Mouse (Mus musculus): ENCODE measurements around the gene Specc1l. TPM values are rescaled to one million over a fixed set of nuclear protein-coding genes. Genes with fewer than 3 reads are reported as not detected.

Specc1l gene
- polyA plus RNA-seq (2015; fragmentation: Nextera tagmentation; extraction: Ambion mirVana) = 48.2 and 49.0 TPM in 2 replicates

DNA sequence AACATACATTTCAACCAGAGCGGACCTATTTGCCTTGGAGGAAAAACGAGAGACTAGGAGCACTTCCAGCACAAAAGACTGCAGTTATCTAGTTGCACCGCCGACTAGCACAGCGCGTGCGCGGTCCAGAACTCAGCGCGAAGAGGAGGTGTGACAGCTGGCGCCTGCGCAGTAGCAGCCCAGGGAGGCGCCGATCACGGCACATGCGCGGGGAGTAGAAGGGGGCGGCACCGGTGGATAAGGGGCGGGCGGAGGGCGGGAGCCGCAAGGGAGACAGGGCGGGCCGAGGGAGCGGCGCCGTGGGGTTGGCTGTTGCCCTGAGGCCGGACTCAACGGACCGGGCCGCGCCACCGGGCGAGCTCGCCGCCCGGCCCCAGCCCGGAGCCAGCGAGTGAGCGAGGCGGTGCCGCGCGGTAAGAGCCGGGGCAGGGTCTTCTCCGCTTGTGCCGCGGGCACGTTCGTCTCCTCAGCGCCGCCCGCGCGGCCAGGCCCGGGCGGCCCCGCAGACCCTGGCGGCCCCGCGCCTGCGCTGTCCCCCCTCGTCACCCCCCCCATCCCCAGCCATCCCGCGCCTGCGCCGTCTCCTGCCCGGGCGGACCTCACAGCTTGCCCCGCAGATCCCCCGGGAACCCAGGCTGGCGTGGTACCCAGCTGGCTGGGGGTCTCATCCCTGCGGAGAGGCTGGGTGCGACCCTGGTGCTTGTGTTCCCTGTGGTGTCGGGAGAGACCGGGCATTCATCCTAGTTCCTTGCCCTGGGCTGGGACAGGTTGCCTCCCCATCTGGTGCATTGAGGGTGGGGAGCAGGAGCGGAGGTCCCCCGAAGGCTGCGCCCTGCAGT lies at the start of gene Specc1l:
TSS of gene Specc1l (plus strand) at position 267 of the 839 bp plus-strand sequence.
- Histone ChIP-seq H3K27ac (ENCODE audit: low read length) (peak within 1 kb of the TSS; percentile 99), H3K27me3 (ENCODE audit: control insufficient read depth, insufficient read depth, low read depth, low read length) (no peaks in the 10 kb centered on the region), H3K4me1 (replicated peaks; ENCODE audit: control insufficient read depth, insufficient read depth, low read length) (peaks cover 9% of the 10 kb centered on the region; the same call in 1 of the 2 replicates), H3K9me3 (ENCODE audit: control insufficient read depth, low read length) (no peaks in the 10 kb centered on the region), H3K4me3 (ENCODE audit: low read length) (peak within 1 kb of the TSS; percentile 92), H3K4me2 (ENCODE audit: low read depth, low read length) (peak within 1 kb of the TSS; percentile 63), H3K36me3 (ENCODE audit: control insufficient read depth, insufficient read depth, low read length) (no peaks in the 10 kb centered on the region), H3K9ac (ENCODE audit: low read length) (peak within 1 kb of the TSS; percentile 92)
- ATAC-seq (ENCODE audit: low read depth) = peak; percentile 99
- WGBS = under 1% methylated on average over 49 of the region's 80 CpGs

DNA sequence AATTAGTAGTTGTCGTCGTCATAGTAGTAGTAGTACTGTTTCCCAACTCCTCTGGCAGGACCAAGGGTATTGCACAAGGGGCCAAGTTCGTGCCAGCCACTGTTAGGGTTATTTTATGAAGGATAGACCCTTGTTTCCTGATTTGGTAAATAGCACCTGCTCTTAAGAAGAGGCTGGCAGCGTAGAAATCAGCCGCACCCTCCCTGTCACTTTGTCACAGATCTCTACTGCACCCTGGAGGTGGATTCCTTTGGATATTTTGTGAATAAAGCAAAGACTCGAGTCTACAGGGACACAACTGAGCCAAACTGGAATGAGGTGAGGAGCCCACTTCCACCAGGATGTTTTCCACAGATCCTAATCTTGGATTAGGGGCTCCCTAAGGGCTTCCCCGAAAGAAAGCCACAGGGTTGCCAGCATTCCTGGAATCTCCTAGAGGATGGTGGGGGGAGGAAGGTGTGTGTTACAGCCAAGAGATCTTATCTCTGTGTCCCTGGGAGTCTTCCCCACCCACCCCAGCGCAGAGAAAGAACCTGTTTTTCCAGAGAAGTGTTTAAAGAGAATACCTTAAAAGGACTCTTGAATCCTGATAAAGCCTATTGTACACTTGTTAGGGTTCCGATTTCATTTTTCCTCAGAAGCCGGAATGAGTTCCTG lies 45.9 kb upstream of the Specc1l start:
- Histone ChIP-seq H3K9me3 (ENCODE audit: control insufficient read depth, low read length) (no peaks in the 10 kb centered on the region), H3K27me3 (ENCODE audit: control insufficient read depth, insufficient read depth, low read depth, low read length) (no peaks in the 10 kb centered on the region), H3K4me2 (ENCODE audit: low read depth, low read length) (no peak overlapping the region), H3K4me1 (replicated peaks; ENCODE audit: control insufficient read depth, insufficient read depth, low read length) (peaks cover 13% of the 10 kb centered on the region), H3K27ac (ENCODE audit: low read length) (no peak overlapping the region), H3K9ac (ENCODE audit: low read length) (no peak overlapping the region), H3K36me3 (ENCODE audit: control insufficient read depth, insufficient read depth, low read length) (peaks cover 27% of the 10 kb centered on the region), H3K4me3 (ENCODE audit: low read length) (no peak overlapping the region)
- no peak for ATAC-seq (ENCODE audit: low read depth)
- 56% methylated on average over 10 of the region's 10 CpGs for WGBS

DNA sequence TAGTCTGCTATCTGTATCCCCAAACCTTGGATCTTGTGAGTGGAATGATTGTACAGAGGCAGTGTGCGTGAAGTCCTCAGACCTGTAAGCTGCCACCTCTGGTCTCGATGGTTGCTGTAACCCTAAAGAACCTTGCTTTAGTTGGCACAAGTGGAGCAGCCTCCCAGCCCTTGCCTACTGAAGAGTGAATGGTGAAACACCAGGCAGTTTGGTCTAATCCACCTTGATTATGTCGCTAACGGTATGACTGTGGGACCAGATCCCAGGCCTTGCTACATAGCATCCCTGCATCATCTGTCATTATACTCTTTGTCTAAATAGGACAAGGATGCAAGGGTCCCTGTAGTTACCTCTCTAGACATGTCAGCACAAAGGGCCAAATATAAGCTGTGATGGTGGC lies 45.3 kb upstream of the Specc1l start:
- Histone ChIP-seq H3K36me3 (ENCODE audit: control insufficient read depth, insufficient read depth, low read length) (peaks cover 27% of the 10 kb centered on the region), H3K4me1 (replicated peaks; ENCODE audit: control insufficient read depth, insufficient read depth, low read length) (peaks cover 13% of the 10 kb centered on the region), H3K9ac (ENCODE audit: low read length) (no peak overlapping the region), H3K9me3 (ENCODE audit: control insufficient read depth, low read length) (no peaks in the 10 kb centered on the region), H3K27me3 (ENCODE audit: control insufficient read depth, insufficient read depth, low read depth, low read length) (no peaks in the 10 kb centered on the region), H3K4me3 (ENCODE audit: low read length) (no peak overlapping the region), H3K27ac (ENCODE audit: low read length) (no peak overlapping the region), H3K4me2 (ENCODE audit: low read depth, low read length) (no peak overlapping the region)
- 85% methylated on average over 4 of the region's 4 CpGs for WGBS
- no peak for ATAC-seq (ENCODE audit: low read depth)

DNA sequence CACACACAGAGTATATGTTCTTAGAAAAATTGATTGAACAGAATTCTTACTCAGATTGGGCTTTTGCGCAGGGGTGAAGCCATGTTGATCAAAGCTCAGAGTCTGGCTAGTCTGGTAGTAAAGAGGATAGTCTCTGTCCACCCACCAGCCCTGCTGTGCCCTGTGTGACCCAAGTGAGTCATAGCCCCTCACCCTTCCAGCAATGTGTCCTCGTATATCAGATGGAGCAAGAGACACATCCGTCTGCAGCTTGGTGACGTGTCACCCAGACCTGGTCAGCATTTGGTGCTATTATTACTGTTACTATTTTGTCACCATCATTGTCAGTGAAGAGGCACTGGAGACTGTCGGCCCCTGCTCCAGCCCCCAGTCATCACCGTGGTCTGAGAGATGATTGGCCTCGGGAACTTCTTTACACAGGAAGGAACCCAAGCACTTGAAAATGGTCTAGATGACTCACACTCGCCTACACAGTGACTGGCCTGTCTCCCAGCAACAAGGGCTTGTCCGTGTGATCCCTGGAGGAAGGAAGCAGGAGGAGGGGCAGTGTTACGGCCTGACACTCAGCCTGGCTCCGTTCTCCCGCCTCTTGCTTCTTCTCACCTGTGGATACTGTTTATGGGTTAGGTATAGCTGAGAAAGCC lies 41.5 kb upstream of the Specc1l start:
- Histone ChIP-seq H3K27me3 (ENCODE audit: control insufficient read depth, insufficient read depth, low read depth, low read length) (no peaks in the 10 kb centered on the region), H3K27ac (ENCODE audit: low read length) (peak overlapping the region; percentile 48; the same call in 1 of the 2 replicates), H3K36me3 (ENCODE audit: control insufficient read depth, insufficient read depth, low read length) (peaks cover 7% of the 10 kb centered on the region; the same call in 1 of the 2 replicates), H3K9me3 (ENCODE audit: control insufficient read depth, low read length) (no peaks in the 10 kb centered on the region), H3K4me3 (ENCODE audit: low read length) (no peak overlapping the region), H3K4me2 (ENCODE audit: low read depth, low read length) (no peak overlapping the region), H3K9ac (ENCODE audit: low read length) (no peak overlapping the region), H3K4me1 (replicated peaks; ENCODE audit: control insufficient read depth, insufficient read depth, low read length) (peaks cover 16% of the 10 kb centered on the region)
- ATAC-seq (ENCODE audit: low read depth) = peak; percentile 82
- 42% methylated on average over 12 of the region's 12 CpGs for WGBS

DNA sequence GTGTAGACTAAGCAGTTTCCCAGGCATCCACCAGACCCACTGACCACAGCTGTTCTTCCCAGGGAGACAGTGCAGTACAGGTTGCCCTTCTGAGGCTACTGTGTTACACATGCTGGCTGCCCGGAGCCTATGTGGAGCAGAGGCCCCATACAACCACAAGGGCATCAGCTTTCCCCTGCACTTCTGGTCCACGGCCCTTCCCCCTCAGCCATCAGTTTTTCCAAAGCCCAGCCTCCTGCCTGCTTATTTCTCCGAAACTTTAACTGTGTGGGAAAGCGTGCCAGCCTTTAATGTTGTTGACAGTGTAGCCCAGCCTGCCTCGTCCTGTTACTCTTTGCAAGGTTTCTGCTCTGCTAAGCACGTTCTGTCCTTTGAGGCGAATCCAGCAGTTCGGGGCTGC lies 38.8 kb upstream of the Specc1l start:
- Histone ChIP-seq H3K9me3 (ENCODE audit: control insufficient read depth, low read length) (no peaks in the 10 kb centered on the region), H3K4me2 (ENCODE audit: low read depth, low read length) (no peak overlapping the region), H3K4me1 (replicated peaks; ENCODE audit: control insufficient read depth, insufficient read depth, low read length) (peaks cover 11% of the 10 kb centered on the region), H3K36me3 (ENCODE audit: control insufficient read depth, insufficient read depth, low read length) (peaks cover 13% of the 10 kb centered on the region), H3K27me3 (ENCODE audit: control insufficient read depth, insufficient read depth, low read depth, low read length) (no peaks in the 10 kb centered on the region), H3K27ac (ENCODE audit: low read length) (peak overlapping the region; percentile 21; the same call in 1 of the 2 replicates), H3K4me3 (ENCODE audit: low read length) (no peak overlapping the region), H3K9ac (ENCODE audit: low read length) (no peak overlapping the region)
- no peak for ATAC-seq (ENCODE audit: low read depth)
- 50% methylated on average over 8 of the region's 8 CpGs for WGBS

DNA sequence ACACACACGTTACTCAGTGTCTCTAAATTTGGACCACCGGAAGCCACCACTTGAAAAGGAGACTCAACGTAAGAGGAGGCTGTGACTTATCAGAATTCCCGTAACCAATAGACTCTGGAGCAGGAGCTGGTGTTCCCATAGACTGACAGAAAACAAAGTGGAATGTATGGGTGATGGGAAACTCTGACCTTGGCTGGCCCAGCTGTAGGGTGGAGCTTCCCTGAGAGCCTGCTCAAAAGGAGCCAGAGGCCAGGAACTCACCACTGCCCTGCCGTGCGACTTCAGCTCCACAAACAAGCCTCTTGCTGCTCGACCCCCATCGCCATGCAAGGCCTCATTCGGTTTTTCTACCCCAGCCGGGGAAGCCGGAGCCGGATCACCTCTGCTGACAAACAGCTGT lies 38.2 kb upstream of the Specc1l start:
- Histone ChIP-seq H3K9ac (ENCODE audit: low read length) (peak overlapping the region; percentile 21; the same call in 1 of the 2 replicates), H3K4me1 (replicated peaks; ENCODE audit: control insufficient read depth, insufficient read depth, low read length) (peaks cover 11% of the 10 kb centered on the region), H3K4me2 (ENCODE audit: low read depth, low read length) (no peak overlapping the region), H3K27me3 (ENCODE audit: control insufficient read depth, insufficient read depth, low read depth, low read length) (no peaks in the 10 kb centered on the region), H3K9me3 (ENCODE audit: control insufficient read depth, low read length) (no peaks in the 10 kb centered on the region), H3K4me3 (ENCODE audit: low read length) (no peak overlapping the region), H3K27ac (ENCODE audit: low read length) (peak overlapping the region; percentile 29), H3K36me3 (ENCODE audit: control insufficient read depth, insufficient read depth, low read length) (peaks cover 15% of the 10 kb centered on the region)
- ATAC-seq (ENCODE audit: low read depth) = peak; percentile 7; the same call in 1 of the 2 replicates
- WGBS = 45% methylated on average over 12 of the region's 12 CpGs

DNA sequence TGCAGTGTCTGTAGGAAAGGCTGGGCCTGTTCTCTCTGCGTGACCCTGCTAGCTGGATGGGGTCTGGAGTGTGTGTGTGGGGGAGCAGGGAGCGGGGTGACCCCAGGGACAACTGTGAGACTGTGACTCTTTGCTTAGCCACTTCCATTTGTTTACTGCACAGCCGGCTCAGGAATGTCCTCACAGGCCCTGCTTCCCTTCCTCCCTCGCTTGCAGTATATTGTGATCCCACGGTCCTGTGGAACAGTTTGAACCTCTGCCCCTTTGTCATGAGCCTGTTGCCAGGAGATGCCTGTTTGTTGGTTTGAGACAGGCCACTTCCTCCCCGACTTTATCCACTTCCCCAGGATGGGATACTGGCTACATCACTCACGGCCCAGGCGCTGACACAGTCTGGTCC lies 35.4 kb upstream of the Specc1l start:
- no peaks in the 10 kb centered on the region for H3K9me3 ChIP-seq (ENCODE audit: control insufficient read depth, low read length)
- H3K9ac ChIP-seq (ENCODE audit: low read length) = peak overlapping the region; percentile 12; the same call in 1 of the 2 replicates
- peaks cover 20% of the 10 kb centered on the region for H3K36me3 ChIP-seq (ENCODE audit: control insufficient read depth, insufficient read depth, low read length)
- H3K27ac ChIP-seq (ENCODE audit: low read length) = peak overlapping the region; percentile 65
- peaks cover 3% of the 10 kb centered on the region for H3K4me1 ChIP-seq (replicated peaks; ENCODE audit: control insufficient read depth, insufficient read depth, low read length)
- no peak overlapping the region for H3K4me2 ChIP-seq (ENCODE audit: low read depth, low read length)
- WGBS = 39% methylated on average over 8 of the region's 8 CpGs
- no peaks in the 10 kb centered on the region for H3K27me3 ChIP-seq (ENCODE audit: control insufficient read depth, insufficient read depth, low read depth, low read length)
- no peak overlapping the region for H3K4me3 ChIP-seq (ENCODE audit: low read length)
- peak; percentile 77 for ATAC-seq (ENCODE audit: low read depth)

DNA sequence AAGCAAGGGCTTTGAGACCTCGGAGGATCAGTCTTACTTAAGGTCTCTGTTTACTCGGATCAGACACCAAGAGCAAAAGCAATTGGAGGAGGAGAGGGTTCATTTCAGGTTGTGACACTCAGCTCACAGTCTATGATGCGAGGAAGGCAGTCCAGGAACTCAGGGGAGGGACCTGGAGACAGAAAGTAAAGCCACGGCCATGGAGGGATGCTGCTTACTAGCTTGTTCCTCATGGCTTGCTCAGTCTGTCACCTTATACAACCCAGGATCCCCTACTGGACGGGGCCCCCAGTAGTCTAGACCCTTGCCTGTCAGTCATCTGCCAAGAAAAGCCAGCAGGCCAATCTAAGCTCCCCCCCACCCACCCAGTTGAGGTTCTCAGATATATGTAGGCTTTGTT lies 33.0 kb upstream of the Specc1l start:
- no peaks in the 10 kb centered on the region for H3K9me3 ChIP-seq (ENCODE audit: control insufficient read depth, low read length)
- WGBS = 88% methylated on average over 5 of the region's 5 CpGs
- H3K27ac ChIP-seq (ENCODE audit: low read length) = no peak overlapping the region
- no peak overlapping the region for H3K9ac ChIP-seq (ENCODE audit: low read length)
- H3K4me1 ChIP-seq (replicated peaks; ENCODE audit: control insufficient read depth, insufficient read depth, low read length) = peaks cover 3% of the 10 kb centered on the region
- peaks cover 23% of the 10 kb centered on the region for H3K36me3 ChIP-seq (ENCODE audit: control insufficient read depth, insufficient read depth, low read length)
- ATAC-seq (ENCODE audit: low read depth) = no peak
- no peak overlapping the region for H3K4me2 ChIP-seq (ENCODE audit: low read depth, low read length)
- H3K4me3 ChIP-seq (ENCODE audit: low read length) = no peak overlapping the region
- no peaks in the 10 kb centered on the region for H3K27me3 ChIP-seq (ENCODE audit: control insufficient read depth, insufficient read depth, low read depth, low read length)

All from lung, embryonic 16.5 days (tissue).